Mouse (Mus musculus): ENCODE results near the gene Mmel1. TPM values are rescaled to one million over a fixed set of nuclear protein-coding genes. Genes with fewer than 3 reads are reported as not detected.

Mmel1 gene
- total RNA-seq, 2 experiments from 2014 or later, result 0.26 to 4.1 TPM

DNA sequence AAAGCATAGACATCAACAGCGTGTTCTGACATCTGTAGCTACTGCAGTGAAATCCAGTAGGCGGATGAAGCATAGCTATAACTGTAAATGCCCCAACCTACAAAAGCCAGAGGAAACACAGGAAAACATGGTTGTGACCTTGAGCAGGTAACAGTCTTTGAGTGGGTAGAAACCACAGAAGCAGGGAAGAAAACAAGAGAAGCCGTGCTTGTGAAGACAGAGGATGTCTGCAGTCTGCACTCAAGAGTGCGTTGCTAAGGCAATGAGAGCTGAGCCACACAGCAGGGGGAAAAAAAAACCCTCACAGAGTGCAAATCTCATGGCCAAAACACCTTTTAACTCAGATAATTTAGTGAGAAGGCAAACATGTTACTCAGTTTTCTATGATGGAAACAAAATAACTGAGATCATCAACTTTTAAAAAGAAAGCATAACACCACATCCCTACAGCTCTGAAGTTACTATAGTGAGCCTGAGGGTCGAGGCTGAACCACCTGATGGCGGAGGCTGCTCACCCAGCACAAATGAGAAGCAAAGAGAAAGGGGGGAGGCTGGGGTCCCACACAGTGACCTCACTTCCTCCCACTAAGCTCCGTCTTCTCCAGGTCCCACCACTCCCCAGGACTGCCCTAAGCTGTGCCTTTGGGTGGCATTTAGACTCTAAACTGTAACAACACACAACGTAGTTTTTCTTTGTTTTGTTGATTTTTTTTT, 67.3 kb downstream of the Mmel1 start:
- no peak for DNase-seq

GRCm38 (mm10) chr4:154937746-154938145, 68.4 kb downstream of the Mmel1 start:
- no peak for DNase-seq

DNA sequence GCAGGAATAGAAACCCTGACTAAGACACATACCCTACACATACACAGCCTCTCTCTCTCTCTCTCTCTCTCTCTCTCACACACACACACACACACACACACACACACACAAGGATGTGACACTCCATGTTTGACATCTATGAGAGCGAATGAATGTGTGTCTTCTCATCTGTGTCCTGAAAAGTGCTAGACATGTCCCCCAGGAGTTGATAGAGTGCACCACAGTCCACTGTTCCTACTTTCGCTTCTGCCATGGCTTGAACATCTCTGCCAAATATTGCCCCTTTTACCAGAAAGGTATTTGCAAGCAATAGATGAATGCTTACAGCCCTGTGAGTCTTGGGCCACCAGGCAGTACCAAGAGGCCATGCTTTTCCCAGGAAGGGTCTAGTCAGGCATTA, 70.8 kb downstream of the Mmel1 start:
- DNase-seq, result no peak

DNA sequence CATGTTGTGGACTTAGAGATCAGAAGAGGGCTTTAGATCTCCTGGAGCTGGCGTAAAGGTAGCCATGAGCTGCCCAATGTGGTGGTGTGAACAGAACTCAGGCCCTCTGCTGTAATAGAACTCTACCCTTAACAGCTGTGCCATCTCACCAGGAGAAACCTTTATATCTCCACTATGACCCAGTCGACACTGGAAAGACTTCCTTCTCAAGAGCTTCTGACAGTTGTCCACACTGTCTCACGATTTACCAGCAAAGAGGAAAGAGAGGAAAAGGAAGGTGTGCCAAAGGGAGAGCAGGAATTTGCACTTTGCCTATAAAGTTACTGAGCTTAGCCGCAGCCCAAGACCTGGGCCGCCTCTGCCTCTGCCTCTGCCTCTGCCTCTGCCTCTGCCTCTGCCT, 72.4 kb downstream of the Mmel1 start:
- no peak for DNase-seq

GRCm38 (mm10) chr4:154942632-154943322, 73.4 kb downstream of the Mmel1 start:
- no peak for DNase-seq

- DNase-seq, result no peak
Observed at GRCm38 (mm10) chr4:154943323-154944039, 74.1 kb downstream of the Mmel1 start.

DNA sequence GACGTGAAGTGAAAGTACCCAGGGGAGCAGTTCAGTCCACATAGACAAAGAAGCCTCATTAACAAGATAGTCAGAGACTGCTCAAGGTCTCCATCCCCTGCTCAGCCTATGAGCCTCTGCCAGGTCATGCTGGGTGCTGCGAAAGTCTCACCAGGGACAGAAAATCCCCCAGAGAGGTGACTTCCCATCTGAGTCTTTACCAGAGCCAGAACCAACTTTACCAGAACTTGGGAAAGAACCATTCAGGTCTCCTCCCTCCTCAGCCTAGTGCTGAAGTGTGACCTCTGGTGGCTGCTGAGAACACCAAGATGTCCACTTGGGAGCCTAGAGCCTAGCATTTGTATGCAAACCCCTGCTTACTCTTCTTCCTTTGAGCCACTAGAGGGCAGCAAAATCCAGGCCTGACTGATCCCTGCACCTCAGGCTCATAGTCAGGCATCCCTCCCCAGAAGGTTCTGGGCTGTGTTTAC, 74.8 kb downstream of the Mmel1 start:
- peak; percentile 76 to 87 for DNase-seq

Other genes with a start within 250 kb of the Mmel1 start
- gene Prdm16, start 232.7 kb upstream of the Mmel1 start, total RNA-seq (2021), result 1 to 10 TPM; 4.2 to 6.4 TPM
- gene Actrt2, start 201.7 kb upstream of the Mmel1 start, total RNA-seq (2021), result not detected
- under 1 TPM in 1 of 2 experiments, not detected in 1; 0.16 TPM for gene Ttc34, start 32.1 kb upstream of the Mmel1 start, total RNA-seq (2021)
- gene Fam213b, start 29.6 kb downstream of the Mmel1 start, total RNA-seq (2021), result 100 to 1,000 TPM in 1 of 2 experiments, 10 to 100 TPM in 1; 42.9 to 150 TPM
- gene Tnfrsf14, start 59.0 kb downstream of the Mmel1 start, total RNA-seq (2021), result 1 to 10 TPM; 6.7 to 7.2 TPM
- gene Hes5, start 91.3 kb downstream of the Mmel1 start, total RNA-seq (2021), result not detected
- 10 to 100 TPM; 24.1 to 35.9 TPM for gene Pank4, start 94.5 kb downstream of the Mmel1 start, total RNA-seq (2021)
- gene Plch2, start 187.2 kb downstream of the Mmel1 start, total RNA-seq (2021), result under 1 TPM; 0.30 to 0.43 TPM
- 10 to 100 TPM; 20.6 to 24.2 TPM for gene Pex10, start 197.4 kb downstream of the Mmel1 start, total RNA-seq (2021)
- gene Rer1, start 216.8 kb downstream of the Mmel1 start, total RNA-seq (2021), result 100 to 1,000 TPM; 106 to 114 TPM
- 1 to 10 TPM; 7.7 to 7.9 TPM for gene Morn1, start 217.0 kb downstream of the Mmel1 start, total RNA-seq (2021)